Mouse (Mus musculus) 3T3-L1 (cell line): ENCODE data around the gene Rnd3.

ENCODE experiments used
- DNase-seq: peaks from one replicate; pipeline ENCODE4 v3.0.0-alpha.2; 2015; ENCODE audit warnings: low read depth, low spot score

Rnd3 gene

GRCm38 (mm10) chr2:51148975-51149374 lies at the start of gene Rnd3:
Rnd3 (minus strand) TSS chr2:51149111.
- DNase-seq, result peak; percentile 99

GRCm38 (mm10) chr2:51192319-51192718 lies 43.4 kb upstream of the Rnd3 start:
- peak; percentile 52 for DNase-seq

DNA sequence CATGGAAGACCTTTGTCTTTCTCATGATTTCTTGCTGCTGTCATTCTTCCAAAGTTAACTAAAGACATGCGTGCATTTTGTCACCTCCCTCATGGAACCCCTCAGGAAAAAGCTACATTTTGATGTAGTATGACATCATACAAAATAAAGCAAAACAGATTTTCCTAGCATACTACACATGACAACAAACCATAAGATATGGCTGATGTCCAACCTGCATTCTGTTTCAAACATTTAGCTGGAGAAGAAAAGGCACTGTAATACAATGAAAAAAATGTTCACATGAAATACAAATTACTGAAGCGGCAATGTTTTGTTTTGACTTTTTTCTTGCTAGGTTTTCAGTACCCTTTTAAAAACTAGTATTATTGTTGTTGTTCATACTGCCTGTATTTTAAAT lies 36.9 kb upstream of the Rnd3 start:
- no peak for DNase-seq

DNA sequence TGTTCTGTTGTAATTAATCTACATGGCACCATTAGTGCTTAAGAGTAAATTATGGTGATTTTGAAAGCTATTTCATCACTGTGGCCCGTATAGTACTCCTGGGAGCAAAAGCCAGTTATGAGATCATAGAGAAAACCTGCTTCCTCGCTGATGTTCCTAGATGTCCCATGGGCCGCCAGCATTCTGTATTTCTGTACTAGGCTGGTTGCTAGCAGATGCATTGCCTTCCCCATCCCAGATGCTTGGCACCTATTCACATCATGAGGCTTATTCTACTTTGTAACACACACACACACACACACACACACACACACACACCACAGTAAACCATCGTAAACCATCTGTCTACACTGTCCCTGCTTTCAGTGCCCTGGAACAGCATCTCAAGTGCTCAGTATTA lies 34.1 kb upstream of the Rnd3 start:
- no peak for DNase-seq

GRCm38 (mm10) chr2:51181376-51181775 lies 32.5 kb upstream of the Rnd3 start:
- peak; percentile 61 for DNase-seq

- DNase-seq, result peak; percentile 65
These were observed 30.2 kb upstream of the Rnd3 start for GRCm38 (mm10) chr2:51179096-51179495.

- DNase-seq, result no peak
These were observed 28.7 kb upstream of the Rnd3 start for GRCm38 (mm10) chr2:51177615-51178014.

GRCm38 (mm10) chr2:51175276-51175675 lies 26.4 kb upstream of the Rnd3 start:
- peak; percentile 52 for DNase-seq

GRCm38 (mm10) chr2:51161110-51161509 lies 12.2 kb upstream of the Rnd3 start:
- DNase-seq, result no peak

DNA sequence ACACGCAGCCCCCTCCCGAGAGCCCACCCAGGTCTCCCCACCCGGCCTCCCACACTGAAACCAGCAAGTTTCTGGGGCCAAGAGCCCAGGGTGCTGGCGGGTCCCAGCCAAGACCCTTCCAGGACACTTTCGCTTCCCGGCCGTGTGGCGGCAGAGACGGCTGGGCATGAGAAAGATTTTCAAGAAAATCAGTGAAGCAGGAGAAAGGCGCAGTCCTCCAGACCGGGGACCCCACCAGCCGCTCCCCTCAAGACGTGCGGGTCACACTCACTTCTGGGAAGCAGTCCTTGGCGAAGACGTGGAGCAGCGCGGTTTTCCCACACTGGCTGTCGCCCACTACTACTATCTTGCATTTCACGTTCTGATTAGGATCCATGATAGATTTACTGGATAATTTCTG lies 457 bp downstream of the Rnd3 start:
- DNase-seq, result peak; percentile 60

- DNase-seq, result no peak
These were observed 875 bp downstream of the Rnd3 start for GRCm38 (mm10) chr2:51148065-51148407.

GRCm38 (mm10) chr2:51147318-51148064 lies 1.4 kb downstream of the Rnd3 start:
- peak; percentile 90 for DNase-seq

- peak; percentile 89 for DNase-seq
These were observed 2.0 kb downstream of the Rnd3 start for GRCm38 (mm10) chr2:51146871-51147317.

DNA sequence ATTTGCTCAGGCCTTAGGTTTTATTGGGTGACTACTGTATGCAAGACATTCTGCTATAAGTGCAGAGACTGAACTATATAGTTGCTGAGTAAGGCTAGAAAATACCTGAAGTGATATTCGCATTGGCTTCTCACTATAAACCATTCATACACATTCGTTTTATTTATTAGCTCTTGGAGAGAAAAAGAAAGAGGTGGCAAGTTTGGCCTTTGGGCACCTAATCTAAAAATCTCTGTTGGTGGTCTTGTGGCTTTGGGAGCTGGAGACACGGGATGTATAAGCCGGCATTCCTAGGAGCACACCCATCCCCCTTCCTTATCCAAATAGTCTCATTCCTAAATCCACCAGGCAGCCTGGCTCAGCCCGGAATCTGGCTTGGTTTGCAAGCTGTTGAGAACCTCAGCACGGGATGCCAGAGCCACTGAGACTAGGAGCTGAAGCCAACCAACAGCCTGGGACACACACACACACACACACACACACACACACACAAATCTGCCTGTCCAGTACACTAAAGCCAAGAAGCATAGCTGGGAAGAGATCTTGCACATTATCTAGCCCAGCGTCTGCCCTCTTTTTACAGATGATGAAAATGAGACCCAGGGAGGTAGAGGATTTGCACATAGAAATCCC lies 3.0 kb downstream of the Rnd3 start:
- peak; percentile 78 for DNase-seq

- DNase-seq, result peak; percentile 48
These were observed 4.4 kb downstream of the Rnd3 start for GRCm38 (mm10) chr2:51144380-51145120.

- peak; percentile 42 for DNase-seq
These were observed 6.5 kb downstream of the Rnd3 start for GRCm38 (mm10) chr2:51142422-51142821.

DNA sequence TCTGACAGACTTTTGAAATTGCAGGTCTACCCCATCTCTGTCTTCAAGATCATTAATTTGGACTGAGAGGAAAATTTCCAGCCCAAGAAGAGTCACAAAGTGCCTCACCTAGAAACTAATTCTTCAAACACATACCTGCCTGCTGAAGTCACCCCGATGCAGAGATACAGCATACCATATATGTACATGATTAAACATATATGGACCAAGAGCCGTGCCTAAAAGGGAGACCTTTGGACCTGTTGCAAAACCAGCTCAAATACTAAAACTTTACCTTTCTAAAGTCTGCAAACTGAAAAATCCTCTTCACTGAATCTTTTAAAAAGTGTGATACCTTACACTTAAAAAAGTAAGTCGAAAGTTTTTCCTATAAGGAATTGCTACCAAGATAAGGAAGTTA lies 7.6 kb downstream of the Rnd3 start:
- DNase-seq, result no peak

DNA sequence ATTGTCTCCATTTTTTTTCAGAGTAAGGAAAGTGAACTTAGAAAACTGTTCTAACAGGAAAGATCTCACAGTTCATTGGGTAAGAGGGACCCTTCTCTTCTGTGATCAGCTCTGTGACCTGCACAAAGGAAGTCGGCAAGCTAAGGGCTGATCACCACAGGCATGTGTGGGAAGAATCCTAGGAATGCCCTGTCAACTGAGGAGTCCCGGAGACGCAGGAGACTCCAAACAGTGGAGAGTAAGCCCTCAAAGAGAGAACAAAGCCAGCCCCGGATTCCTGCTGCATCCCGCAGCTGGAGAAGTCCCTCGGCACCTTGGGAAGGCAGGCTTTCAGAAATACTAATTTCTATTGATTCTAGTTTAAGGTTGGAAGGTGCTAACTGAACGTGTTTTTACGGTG lies 8.4 kb downstream of the Rnd3 start:
- peak; percentile 83 for DNase-seq

DNA sequence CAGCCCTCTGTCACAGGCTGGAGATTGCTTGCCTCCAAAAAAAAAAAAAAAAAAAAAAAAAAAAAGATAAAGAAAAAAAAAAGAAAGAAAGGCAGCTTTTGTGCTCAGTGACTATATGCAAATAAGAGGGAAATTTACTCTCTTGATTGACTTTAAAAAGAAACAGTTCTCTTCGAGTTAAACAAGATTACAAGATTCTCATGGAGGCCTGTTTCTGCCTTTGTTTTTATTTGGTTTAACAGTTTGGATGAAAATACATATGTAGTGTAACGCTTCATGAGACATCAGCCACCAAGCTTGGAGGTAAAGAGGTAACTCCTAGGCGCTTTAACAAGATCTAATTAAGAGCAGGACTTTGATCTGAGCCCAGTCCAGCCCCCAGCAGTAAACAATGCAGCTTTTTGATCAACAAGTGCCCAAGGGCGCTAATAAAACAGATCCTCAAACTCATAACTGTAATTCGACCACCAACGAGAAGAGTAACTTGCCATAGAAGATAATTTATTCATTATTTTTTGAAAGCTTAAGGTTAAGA lies 8.9 kb downstream of the Rnd3 start:
- no peak for DNase-seq

GRCm38 (mm10) chr2:51139218-51139911 lies 9.5 kb downstream of the Rnd3 start:
- DNase-seq, result peak; percentile 77

GRCm38 (mm10) chr2:51137726-51138125 lies 11.2 kb downstream of the Rnd3 start:
- no peak for DNase-seq

- no peak for DNase-seq
These were observed 16.7 kb downstream of the Rnd3 start for GRCm38 (mm10) chr2:51132181-51132580.
